7 mouse cellular contexts compared by ENCODE assay signal in the genomic region with DNA sequence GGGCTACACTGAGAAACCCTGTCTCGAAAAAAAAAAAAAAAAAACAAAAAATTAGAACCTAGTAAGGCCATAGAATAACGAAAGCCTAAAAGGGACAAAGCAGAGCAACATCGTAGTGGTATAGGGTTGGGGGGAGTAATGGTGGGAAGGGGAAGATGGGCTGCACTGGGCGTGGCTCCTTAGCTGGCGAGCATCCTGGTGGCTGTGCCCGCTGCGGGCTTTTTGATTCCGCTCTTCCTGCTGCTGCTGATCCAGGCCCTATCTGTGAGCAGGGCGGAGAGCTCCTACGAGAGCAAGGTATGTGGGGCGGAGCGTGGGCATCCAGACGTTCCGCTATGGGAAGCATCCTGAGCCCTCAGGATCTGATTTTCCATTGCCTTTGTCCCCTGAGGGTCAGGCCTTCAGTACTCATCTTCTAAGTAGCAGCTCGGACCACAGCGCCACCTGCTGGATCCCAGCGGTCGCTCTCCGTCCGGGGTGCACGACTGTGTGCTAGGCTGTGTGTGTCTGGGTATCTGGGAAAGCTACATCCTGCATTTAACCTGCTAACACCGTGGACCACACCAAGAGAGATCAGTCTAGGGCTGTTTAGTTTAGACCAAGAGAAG. TPM values are rescaled to one million over a fixed set of nuclear protein-coding genes. Genes with fewer than 3 reads are reported as not detected.
DNase-seq lines count a peak whose midpoint lies in the region; ATAC-seq and TF ChIP-seq lines count a peak whose summit lies in the region.

No protein-coding gene starts in this region.

- no peak for TF ChIP-seq POLR2A in limb, embryonic 14.5 days (IDR thresholded peaks at IDR 0.05; ENCODE audit: borderline replicate concordance, extremely low read depth, insufficient read depth, insufficient read length)

- 0 out of 2 replicates have a peak, but pooled peaks cover 9% of the 10 kb centered on the region for H3K27me3 ChIP-seq in embryonic facial prominence, embryonic 10.5 days (replicated peaks; ENCODE audit: low read depth, poor library complexity, severe bottlenecking)
- no peaks in the 10 kb centered on the region for H3K27me3 ChIP-seq in limb, embryonic 14.5 days (ENCODE audit: control insufficient read depth, insufficient read depth, low read length)
- H3K27me3 ChIP-seq in midbrain, postnatal 0 days (ENCODE audit: insufficient read depth, low read length), result no peaks in the 10 kb centered on the region

- H3K36me3 ChIP-seq in embryonic facial prominence, embryonic 10.5 days (replicated peaks), result no peaks in the 10 kb centered on the region
- no peaks in the 10 kb centered on the region for H3K36me3 ChIP-seq in limb, embryonic 14.5 days (ENCODE audit: control insufficient read depth, insufficient read depth, low read length)
- H3K36me3 ChIP-seq in midbrain, postnatal 0 days (ENCODE audit: insufficient read depth, low read length), result no peaks in the 10 kb centered on the region

- peak overlapping the region; percentile 52 for H3K4me2 ChIP-seq in limb, embryonic 14.5 days (replicated peaks; ENCODE audit: low read depth, low read length, severe bottlenecking)
- H3K4me2 ChIP-seq in midbrain, postnatal 0 days (ENCODE audit: low read depth, low read length, poor library complexity, severe bottlenecking), result peak overlapping the region; percentile 50

- peak; percentile 96 for TF ChIP-seq CTCF in midbrain, postnatal 0 days (IDR thresholded peaks at IDR 0.05)

- DNase-seq in adrenal gland, postnatal 10 days, result peak; percentile 93
- peak; percentile 91 for DNase-seq in embryonic facial prominence, embryonic 10.5 days (ENCODE audit: low spot score)
- DNase-seq in heart, adult 18-20 months, result peak; percentile 71 to 90
- DNase-seq in kidney, adult 8-10 months, result peak; percentile 63 to 88
- DNase-seq in limb, embryonic 14.5 days (ENCODE audit: low spot score), result peak; percentile 81
- DNase-seq in midbrain, postnatal 0 days (ENCODE audit: low spot score), result peak; percentile 92
- DNase-seq in spleen, postnatal 14 days (ENCODE audit: low spot score in 2 of 2), result peak; percentile 75 to 85

- H3K4me3 ChIP-seq in embryonic facial prominence, embryonic 10.5 days, result peak overlapping the region; percentile 51
- H3K4me3 ChIP-seq in limb, embryonic 14.5 days (replicated peaks; ENCODE audit: low read length), result peak overlapping the region; percentile 29
- H3K4me3 ChIP-seq in midbrain, postnatal 0 days (ENCODE audit: low read depth, low read length), result peak overlapping the region; percentile 26

- H3K9ac ChIP-seq in limb, embryonic 14.5 days (ENCODE audit: low read depth, low read length, severe bottlenecking), result peak overlapping the region; percentile 44
- H3K9ac ChIP-seq in midbrain, postnatal 0 days (replicated peaks; ENCODE audit: low read length, poor library complexity, severe bottlenecking), result no peak overlapping the region; the same call in 1 of the 2 replicates

- ATAC-seq in limb, embryonic 14.5 days (ENCODE audit: low FRiP score, low read depth), result peak; percentile 85
- ATAC-seq in midbrain, postnatal 0 days (ENCODE audit: low FRiP score), result peak; percentile 87

- H3K4me1 ChIP-seq in embryonic facial prominence, embryonic 10.5 days, result peaks cover 18% of the 10 kb centered on the region
- peaks cover 7% of the 10 kb centered on the region; the same call in 1 of the 2 replicates for H3K4me1 ChIP-seq in limb, embryonic 14.5 days (ENCODE audit: control insufficient read depth, insufficient read depth, low read length)
- no peaks in the 10 kb centered on the region for H3K4me1 ChIP-seq in midbrain, postnatal 0 days (ENCODE audit: insufficient read depth, low read length)

- peak overlapping the region; percentile 65 for H3K27ac ChIP-seq in embryonic facial prominence, embryonic 10.5 days (replicated peaks)
- no peak overlapping the region for H3K27ac ChIP-seq in limb, embryonic 14.5 days (replicated peaks; ENCODE audit: low read depth, low read length)
- H3K27ac ChIP-seq in midbrain, postnatal 0 days (ENCODE audit: low read depth, low read length), result peak overlapping the region; percentile 62

- no peaks in the 10 kb centered on the region for H3K9me3 ChIP-seq in embryonic facial prominence, embryonic 10.5 days
- no peaks in the 10 kb centered on the region for H3K9me3 ChIP-seq in limb, embryonic 14.5 days (ENCODE audit: control insufficient read depth, low read length)
- no peaks in the 10 kb centered on the region for H3K9me3 ChIP-seq in midbrain, postnatal 0 days (ENCODE audit: low read length)

- WGBS in embryonic facial prominence, embryonic 10.5 days, result 9% methylated on average over 22 of the region's 22 CpGs
- 10% methylated on average over 22 of the region's 22 CpGs for WGBS in limb, embryonic 14.5 days
- 6% methylated on average over 22 of the region's 22 CpGs for WGBS in midbrain, postnatal 0 days

RNA-seq across cellular contexts. Expression of gene Zdhhc19, which starts 3.5 kb away (rescaled TPM):
- not detected for total RNA-seq in adrenal gland, postnatal 10 days (2021)
- polyA plus RNA-seq in embryonic facial prominence, embryonic 10.5 days (2016; fragmentation: Nextera tagmentation; extraction: Ambion mirVana), result not detected in 2 replicates
- not detected for total RNA-seq in heart, adult 18-20 months (2021)
- polyA plus RNA-seq in limb, embryonic 14.5 days (2012; rRNA removed), result not detected in 2 replicates
- polyA plus RNA-seq in limb, embryonic 14.5 days (2014; fragmentation: Nextera tagmentation; extraction: Ambion mirVana), result not detected in 2 replicates
- total RNA-seq in midbrain, postnatal 0 days (2014; rRNA removed), result not detected in 2 replicates
- 0.19 and 0.25 TPM in 2 replicates for polyA plus RNA-seq in midbrain, postnatal 0 days (2015; fragmentation: Nextera tagmentation; extraction: Ambion mirVana)

RNA-seq across cellular contexts. Expression of gene Slc51a, which starts 11.9 kb away (rescaled TPM):
- total RNA-seq in adrenal gland, postnatal 10 days (2021), result not detected
- 0.24 and 0.39 TPM in 2 replicates for polyA plus RNA-seq in embryonic facial prominence, embryonic 10.5 days (2016; fragmentation: Nextera tagmentation; extraction: Ambion mirVana)
- under 1 TPM; 0.32 to 0.85 TPM for total RNA-seq in heart, adult 18-20 months (2021)
- polyA plus RNA-seq in limb, embryonic 14.5 days (2012; rRNA removed), result 0.08 and 0.10 TPM in 2 replicates
- 0.22 and 0.30 TPM in 2 replicates for polyA plus RNA-seq in limb, embryonic 14.5 days (2014; fragmentation: Nextera tagmentation; extraction: Ambion mirVana)
- not detected in 2 replicates for total RNA-seq in midbrain, postnatal 0 days (2014; rRNA removed)
- polyA plus RNA-seq in midbrain, postnatal 0 days (2015; fragmentation: Nextera tagmentation; extraction: Ambion mirVana), result 0.14 TPM in 1 of 2 replicates, not detected in the other
